Mouse (Mus musculus) fat pad, adult 2 months (tissue): ENCODE results near the gene Drc1.

Experiments
- DNase-seq: peaks from one replicate; pipeline ENCODE4 v3.0.0-alpha.2; 2011; ENCODE audit warnings: low read depth, low spot score; ENCODE audit errors: extremely low read depth

The Drc1 gene

GRCm38 (mm10) chr5:30285944-30286799 lies 5.0 kb downstream of the Drc1 start:
- no peak for DNase-seq

GRCm38 (mm10) chr5:30287106-30287882 lies 6.1 kb downstream of the Drc1 start:
- DNase-seq: no peak

- no peak for DNase-seq
Measured at GRCm38 (mm10) chr5:30340815-30341214, 59.6 kb downstream of the Drc1 start.

GRCm38 (mm10) chr5:30341601-30342365 lies 60.6 kb downstream of the Drc1 start:
- DNase-seq: no peak

- no peak for DNase-seq
Measured at GRCm38 (mm10) chr5:30342601-30343015, 61.4 kb downstream of the Drc1 start.

- no peak for DNase-seq
Measured at GRCm38 (mm10) chr5:30343107-30343506, 61.9 kb downstream of the Drc1 start.

- DNase-seq: no peak
Measured at GRCm38 (mm10) chr5:30343886-30344285, 62.7 kb downstream of the Drc1 start.

- no peak for DNase-seq
Measured at GRCm38 (mm10) chr5:30353605-30354004, 72.4 kb downstream of the Drc1 start.

- no peak for DNase-seq
Measured at GRCm38 (mm10) chr5:30355114-30355513, 73.9 kb downstream of the Drc1 start.

- DNase-seq: no peak
Measured at GRCm38 (mm10) chr5:30355559-30356159, 74.5 kb downstream of the Drc1 start.

GRCm38 (mm10) chr5:30356647-30357046 lies 75.5 kb downstream of the Drc1 start:
- no peak for DNase-seq

GRCm38 (mm10) chr5:30358436-30359099 lies 77.4 kb downstream of the Drc1 start:
- DNase-seq: peak; percentile 85

GRCm38 (mm10) chr5:30367405-30367804 lies 86.2 kb downstream of the Drc1 start:
- DNase-seq: peak; percentile 89

GRCm38 (mm10) chr5:30369426-30369825 lies 88.2 kb downstream of the Drc1 start:
- peak; percentile 97 for DNase-seq

GRCm38 (mm10) chr5:30382876-30383275 lies 101.7 kb downstream of the Drc1 start:
- no peak for DNase-seq

- DNase-seq: no peak
Measured at GRCm38 (mm10) chr5:30387726-30388125, 106.5 kb downstream of the Drc1 start.

- no peak for DNase-seq
Measured at GRCm38 (mm10) chr5:30389836-30390235, 108.6 kb downstream of the Drc1 start.

- DNase-seq: no peak
Measured at GRCm38 (mm10) chr5:30391473-30391872, 110.3 kb downstream of the Drc1 start.

GRCm38 (mm10) chr5:30400521-30400920 lies 119.3 kb downstream of the Drc1 start:
- no peak for DNase-seq

GRCm38 (mm10) chr5:30401165-30401564 lies 120.0 kb downstream of the Drc1 start:
- DNase-seq: no peak
